Mouse (Mus musculus): ENCODE results near the gene Gm19410.
A peak's percentile ranks its signal among the peaks of the same experiment; 100 is the strongest.

Gm19410 gene

GRCm38 (mm10) chr8:35765499-35766193 lies at the start of gene Gm19410:
TSS of gene Gm19410 (plus strand) at chr8:35765790.
- DNase-seq (ENCODE audit: low spot score): no peak

DNA sequence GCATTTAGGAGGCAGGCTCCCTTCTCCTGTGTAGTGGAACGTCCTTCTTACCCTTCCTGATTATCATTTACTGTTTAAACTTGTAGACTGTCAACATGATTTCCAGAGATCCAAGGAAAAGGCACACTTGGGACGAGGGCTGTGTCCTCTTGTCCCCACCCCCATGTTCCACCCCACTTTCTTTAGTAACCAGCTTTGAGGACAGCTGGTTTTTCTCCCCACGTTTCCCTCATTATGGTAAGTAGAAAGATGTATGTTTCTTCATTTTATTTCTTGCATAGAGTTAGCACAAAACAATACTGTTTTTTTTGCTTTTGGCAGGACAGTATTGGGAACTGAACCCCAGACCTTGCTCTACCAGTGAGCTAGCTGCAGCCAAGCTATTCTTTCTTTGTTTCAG lies 34.8 kb upstream of the Gm19410 start:
- DNase-seq (ENCODE audit: low spot score): no peak

GRCm38 (mm10) chr8:35735438-35735837 lies 30.2 kb upstream of the Gm19410 start:
- peak; percentile 21 for DNase-seq (ENCODE audit: low spot score)

DNA sequence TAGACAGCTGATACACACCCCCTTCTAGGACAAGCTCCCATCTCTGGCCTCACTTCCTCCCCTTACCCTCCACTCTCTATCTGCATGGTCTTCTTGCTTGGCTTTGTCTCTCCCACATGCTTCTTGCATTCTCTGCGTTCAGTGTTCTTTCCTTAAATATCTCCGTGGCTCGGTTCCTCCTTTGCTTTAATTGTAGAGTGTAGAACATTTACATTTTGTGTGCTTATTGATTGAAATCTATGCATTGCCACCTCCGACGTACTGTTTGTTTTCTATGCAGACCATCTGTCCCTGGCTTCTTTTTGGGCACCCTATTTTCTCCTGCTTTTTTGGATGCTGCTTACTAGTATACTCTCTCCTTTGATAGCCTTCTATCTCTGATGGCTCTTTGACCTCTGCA lies 9.4 kb upstream of the Gm19410 start:
- DNase-seq (ENCODE audit: low spot score): no peak

GRCm38 (mm10) chr8:35765020-35765419 lies 570 bp upstream of the Gm19410 start:
- DNase-seq (ENCODE audit: low spot score): no peak

- DNase-seq (ENCODE audit: low spot score): no peak
These were observed 7.9 kb downstream of the Gm19410 start for GRCm38 (mm10) chr8:35773508-35773907.

Measured in adipocyte (in vitro differentiated cells).